Mouse (Mus musculus) gastrocnemius, postnatal 14 days (tissue): ENCODE data around the gene Lrch1. TPM values are rescaled to one million over a fixed set of nuclear protein-coding genes. Genes with fewer than 3 reads are reported as not detected.
A peak's percentile ranks its signal among the peaks of the same experiment; 100 is the strongest.

Source experiments
- DNase-seq: peaks from one replicate; pipeline ENCODE4 v3.0.0; 2021; ENCODE audit warnings: mixed read lengths
- intact Hi-C: fragments of 180-260 bp; cut with DNase I; formaldehyde crosslinking; loops from one replicate; pipeline ENCODE4 v1.15.1; 2025; ENCODE audit warnings: low total_unique reads
- long read RNA-seq, 2 experiments: library from polyadenylated mRNA; stranded (forward); transcript quantifications; one replicate each; pipeline ENCODE4 v2.0.0; 2021
- total RNA-seq, 2 experiments: library from RNA; stranded (reverse); gene quantifications; 2 replicates each; pipeline ENCODE4 v1.2.3; 2021

The Lrch1 gene
- total RNA-seq, result 1 to 10 TPM; 5.5 to 6.6 TPM
- long read RNA-seq, experiment 1, partial matches to known transcripts, result 1 of 4 reads
- long read RNA-seq, experiment 1, other reads (novel, unspliced or antisense), result 1 of 4 reads
- long read RNA-seq, experiment 2, partial matches to known transcripts, result 0 of 6 reads
- long read RNA-seq, experiment 2, other reads (novel, unspliced or antisense), result 4 of 6 reads

- intact Hi-C loops, result loop anchor here (10.0 kb wide), 1 partner anchor 153 kb away; no protein-coding TSS in a partner anchor
- peak; percentile 87 for DNase-seq
Measured at GRCm38 (mm10) chr14:74947376-74948013, at the start of gene Lrch1. TSS of gene Lrch1 (minus strand) at chr14:74947876.

- intact Hi-C loops, result no loop called here
Measured at GRCm38 (mm10) chr14:74997041-74997440, 49.4 kb upstream of the Lrch1 start.

GRCm38 (mm10) chr14:74996556-74996955 lies 48.9 kb upstream of the Lrch1 start:
- intact Hi-C loops, result no loop called here
- DNase-seq, result no peak

More at GRCm38 (mm10) chr14:74997041-74997440, 49.4 kb upstream of the Lrch1 start:
- DNase-seq, result no peak

GRCm38 (mm10) chr14:74990504-74990903 lies 42.8 kb upstream of the Lrch1 start:
- intact Hi-C loops, result loop anchor here (5.0 kb wide), 1 partner anchor 203 kb away; no protein-coding TSS in a partner anchor
- no peak for DNase-seq

GRCm38 (mm10) chr14:74989909-74990308 lies 42.2 kb upstream of the Lrch1 start:
- no peak for DNase-seq
- intact Hi-C loops, result loop anchor here (2.0 to 5.0 kb wide), 2 partner anchors 203 to 225 kb away; no protein-coding TSS in a partner anchor

GRCm38 (mm10) chr14:74989322-74989721 lies 41.6 kb upstream of the Lrch1 start:
- no peak for DNase-seq
- intact Hi-C loops, result loop anchor here (2.0 kb wide), 1 partner anchor 225 kb away; no protein-coding TSS in a partner anchor

GRCm38 (mm10) chr14:74986527-74986926 lies 38.9 kb upstream of the Lrch1 start:
- intact Hi-C loops, result no loop called here
- DNase-seq, result no peak

- no peak for DNase-seq
- intact Hi-C loops, result no loop called here
Measured at GRCm38 (mm10) chr14:74985658-74986057, 38.0 kb upstream of the Lrch1 start.

GRCm38 (mm10) chr14:74984817-74985391 lies 37.2 kb upstream of the Lrch1 start:
- DNase-seq, result no peak
- intact Hi-C loops, result no loop called here

GRCm38 (mm10) chr14:74983079-74983478 lies 35.4 kb upstream of the Lrch1 start:
- intact Hi-C loops, result no loop called here
- DNase-seq, result no peak

- no peak for DNase-seq
Measured at GRCm38 (mm10) chr14:74981016-74981415, 33.3 kb upstream of the Lrch1 start.

GRCm38 (mm10) chr14:74976972-74977371 lies 29.3 kb upstream of the Lrch1 start:
- intact Hi-C loops, result no loop called here
- DNase-seq, result no peak

More at GRCm38 (mm10) chr14:74981016-74981415, 33.3 kb upstream of the Lrch1 start:
- intact Hi-C loops, result no loop called here

GRCm38 (mm10) chr14:74974136-74974651 lies 26.5 kb upstream of the Lrch1 start:
- DNase-seq, result no peak
- intact Hi-C loops, result no loop called here

- DNase-seq, result no peak
- intact Hi-C loops, result no loop called here
Measured at GRCm38 (mm10) chr14:74972687-74973086, 25.0 kb upstream of the Lrch1 start.

GRCm38 (mm10) chr14:74972216-74972615 lies 24.5 kb upstream of the Lrch1 start:
- intact Hi-C loops, result no loop called here

GRCm38 (mm10) chr14:74963402-74963764 lies 15.7 kb upstream of the Lrch1 start:
- intact Hi-C loops, result no loop called here
- no peak for DNase-seq

More at GRCm38 (mm10) chr14:74972216-74972615, 24.5 kb upstream of the Lrch1 start:
- no peak for DNase-seq

GRCm38 (mm10) chr14:74962713-74963401 lies 15.2 kb upstream of the Lrch1 start:
- DNase-seq, result no peak
- intact Hi-C loops, result no loop called here

- no peak for DNase-seq
- intact Hi-C loops, result no loop called here
Measured at GRCm38 (mm10) chr14:74960568-74960967, 12.9 kb upstream of the Lrch1 start.

GRCm38 (mm10) chr14:74956702-74957101 lies 9.0 kb upstream of the Lrch1 start:
- DNase-seq, result no peak
- intact Hi-C loops, result no loop called here

GRCm38 (mm10) chr14:74956234-74956633 lies 8.6 kb upstream of the Lrch1 start:
- no peak for DNase-seq
- intact Hi-C loops, result no loop called here
